Mouse (Mus musculus) erythroblast, embryonic 14.5 days (primary cell): ENCODE results near the gene Dkk3. TPM values are rescaled to one million over a fixed set of nuclear protein-coding genes. Genes with fewer than 3 reads are reported as not detected.

ENCODE experiments used
- H3K27me3 ChIP-seq: 2 replicates; pipeline ENCODE4 v1.6.1; 2012; ENCODE audit warnings: inconsistent platforms; ENCODE audit not compliant: control insufficient read depth
- H3K36me3 ChIP-seq: 2 replicates; pipeline ENCODE4 v1.6.1; 2012; ENCODE audit warnings: mild to moderate bottlenecking, inconsistent platforms; ENCODE audit not compliant: control insufficient read depth
- H3K4me1 ChIP-seq: 2 replicates; pipeline ENCODE4 v1.6.1; 2012; ENCODE audit warnings: inconsistent platforms; ENCODE audit not compliant: control insufficient read depth
- H3K4me3 ChIP-seq: replicated peaks from 2 replicates; pipeline ENCODE3; 2012; ENCODE audit warnings: moderate library complexity, mild to moderate bottlenecking, inconsistent platforms
- H3K9me3 ChIP-seq: 2 replicates; pipeline ENCODE4 v1.6.1; 2012; ENCODE audit warnings: low read length, inconsistent platforms, mixed read lengths; ENCODE audit not compliant: control insufficient read depth
- GATA1 ChIP-seq: IDR thresholded peaks from 2 replicates; pipeline ENCODE4 v1.6.1; 2012; ENCODE audit warnings: low read length, inconsistent platforms, mixed read lengths
- TAL1 ChIP-seq: IDR thresholded peaks from 3 replicates; pipeline ENCODE4 v1.6.1; 2012; ENCODE audit warnings: low read length, inconsistent platforms, mixed read lengths
- polyA plus RNA-seq: library from polyadenylated mRNA; stranded (reverse); fragments of >175 nt; gene quantifications from 2 replicates; pipeline ENCODE4 v1.2.3, GENCODE M21; 2012

Dkk3 gene
- polyA plus RNA-seq, 1 experiment, result not detected

DNA sequence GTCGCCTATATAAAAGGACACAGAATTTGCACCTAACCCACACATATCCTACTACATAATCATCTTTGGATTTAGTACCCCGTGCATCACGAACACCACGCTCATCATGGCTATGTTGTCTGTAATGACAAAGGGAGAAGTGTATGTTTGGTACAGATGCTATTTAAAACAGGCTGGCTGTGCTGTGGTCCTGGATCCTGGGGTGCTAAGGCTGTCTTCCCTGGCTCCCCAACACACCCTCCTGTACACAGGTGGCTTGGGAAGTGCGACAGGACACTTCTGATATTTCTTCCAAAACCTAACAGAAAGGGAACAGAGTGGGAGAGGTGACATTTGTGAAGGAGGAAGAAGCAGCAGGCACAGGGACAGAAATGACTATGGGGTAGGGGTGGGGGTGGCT, 35.2 kb downstream of the Dkk3 start:
- TF ChIP-seq GATA1 (no peak), TAL1 (no peak)
- Histone ChIP-seq H3K4me3 (no peak overlapping the region), H3K27me3 (no peaks in the 10 kb centered on the region), H3K4me1 (no peaks in the 10 kb centered on the region), H3K9me3 (no peaks in the 10 kb centered on the region), H3K36me3 (no peaks in the 10 kb centered on the region)

DNA sequence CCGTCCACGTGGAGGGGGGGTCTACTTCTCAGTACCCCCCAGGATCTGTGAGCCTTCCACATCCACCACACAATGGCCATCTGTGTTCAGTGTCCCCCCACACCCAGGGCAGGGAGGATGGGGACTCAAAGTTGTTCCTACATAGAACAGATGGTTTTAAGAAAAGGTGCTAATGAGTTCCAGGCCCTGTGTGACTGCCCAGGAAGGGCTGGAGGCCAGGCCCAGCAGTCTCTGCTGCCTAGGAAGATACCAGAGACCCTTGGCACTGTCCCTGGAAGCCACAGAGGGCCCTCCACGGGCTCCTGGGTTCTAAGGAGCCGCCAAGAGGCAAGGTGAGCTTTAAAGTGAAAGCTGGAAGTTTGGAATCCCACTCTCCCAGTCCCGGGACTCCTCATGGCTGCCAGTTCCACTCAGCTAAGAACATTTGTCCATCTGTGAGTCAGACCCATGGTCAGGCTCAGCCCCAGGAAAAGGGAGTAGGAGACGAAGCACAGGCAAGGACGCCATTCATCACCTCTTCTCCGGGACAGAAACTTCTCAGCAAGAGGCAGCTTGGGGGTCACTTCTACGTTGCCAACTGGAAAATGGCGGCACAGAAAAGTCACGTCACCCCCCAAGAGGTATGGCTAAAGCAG, 36.9 kb downstream of the Dkk3 start:
- H3K9me3 ChIP-seq, result no peaks in the 10 kb centered on the region
- no peaks in the 10 kb centered on the region for H3K4me1 ChIP-seq
- no peak for TF ChIP-seq GATA1
- no peak for TF ChIP-seq TAL1
- H3K36me3 ChIP-seq, result no peaks in the 10 kb centered on the region
- no peaks in the 10 kb centered on the region for H3K27me3 ChIP-seq
- H3K4me3 ChIP-seq, result no peak overlapping the region

DNA sequence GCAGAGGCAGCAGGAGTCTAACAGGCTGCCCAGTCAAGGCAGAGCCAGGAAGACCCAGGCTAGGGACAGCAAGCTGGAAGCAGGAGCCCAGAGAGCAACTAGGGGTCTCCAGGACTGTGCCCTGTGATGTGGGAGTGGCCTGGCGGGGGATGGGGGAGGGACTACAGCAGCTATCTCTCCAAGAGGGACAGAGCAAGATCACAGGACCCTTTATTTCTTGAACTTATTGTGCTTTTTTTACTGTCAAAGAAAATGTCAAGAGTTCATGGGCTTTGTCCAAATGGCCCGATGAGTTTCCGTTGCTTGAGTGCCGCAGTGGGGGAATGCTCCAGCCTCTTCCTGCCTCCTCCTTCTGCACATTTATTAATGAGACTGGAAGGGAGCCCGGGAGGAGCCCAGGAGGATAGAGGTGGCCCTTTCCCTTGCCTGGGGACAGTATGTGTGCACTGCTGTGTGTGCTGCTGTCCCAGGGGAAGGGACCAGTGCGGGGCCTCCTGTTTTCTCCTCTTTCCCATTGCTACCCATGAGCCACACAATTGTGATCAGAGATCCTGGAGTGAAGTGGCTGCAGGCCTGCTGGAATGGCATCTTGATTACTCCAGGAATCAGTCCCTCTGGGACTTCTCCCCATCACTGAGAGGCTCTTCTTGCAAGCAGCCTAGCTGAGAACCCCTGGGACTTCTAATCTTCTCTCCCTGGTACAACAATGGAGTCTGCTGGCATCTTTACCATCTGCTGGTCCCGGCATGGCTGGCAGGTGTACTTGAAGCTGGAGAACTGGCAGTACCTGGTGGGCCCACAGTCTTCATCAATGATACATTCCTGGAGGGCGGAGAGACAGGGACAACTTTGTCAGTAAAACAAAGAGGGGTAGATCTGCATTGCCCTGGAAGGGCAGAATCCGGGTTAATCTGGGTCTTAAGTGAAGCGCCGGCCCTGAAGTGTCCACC, 37.7 kb downstream of the Dkk3 start:
- no peaks in the 10 kb centered on the region for H3K4me1 ChIP-seq
- no peaks in the 10 kb centered on the region for H3K9me3 ChIP-seq
- no peak overlapping the region for H3K4me3 ChIP-seq
- H3K36me3 ChIP-seq, result no peaks in the 10 kb centered on the region
- no peaks in the 10 kb centered on the region for H3K27me3 ChIP-seq
- TF ChIP-seq TAL1 (no peak), GATA1 (no peak)

DNA sequence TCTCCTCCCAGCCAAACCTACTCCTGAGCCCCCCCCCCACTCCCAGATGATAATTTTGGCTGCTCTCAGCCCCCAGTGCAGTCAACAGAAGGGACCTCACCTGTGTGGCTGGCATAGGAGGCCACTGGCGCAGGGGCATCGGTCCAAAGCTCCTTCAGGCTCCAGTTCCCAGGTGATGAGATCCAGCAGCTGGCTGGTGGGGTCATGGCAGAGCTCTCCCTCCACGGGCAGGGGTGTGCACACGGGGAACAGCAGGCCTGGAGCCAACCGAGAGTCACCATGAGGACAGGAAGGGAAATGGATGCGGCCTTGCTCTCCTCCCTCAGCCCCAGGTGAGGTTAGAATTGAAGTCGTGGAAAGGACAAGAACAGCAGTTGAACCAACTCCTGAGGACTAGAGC, 39.6 kb downstream of the Dkk3 start:
- no peak for TF ChIP-seq TAL1
- no peak for TF ChIP-seq GATA1
- no peaks in the 10 kb centered on the region for H3K9me3 ChIP-seq
- no peaks in the 10 kb centered on the region for H3K27me3 ChIP-seq
- no peaks in the 10 kb centered on the region for H3K36me3 ChIP-seq
- H3K4me1 ChIP-seq, result no peaks in the 10 kb centered on the region
- H3K4me3 ChIP-seq, result no peak overlapping the region

DNA sequence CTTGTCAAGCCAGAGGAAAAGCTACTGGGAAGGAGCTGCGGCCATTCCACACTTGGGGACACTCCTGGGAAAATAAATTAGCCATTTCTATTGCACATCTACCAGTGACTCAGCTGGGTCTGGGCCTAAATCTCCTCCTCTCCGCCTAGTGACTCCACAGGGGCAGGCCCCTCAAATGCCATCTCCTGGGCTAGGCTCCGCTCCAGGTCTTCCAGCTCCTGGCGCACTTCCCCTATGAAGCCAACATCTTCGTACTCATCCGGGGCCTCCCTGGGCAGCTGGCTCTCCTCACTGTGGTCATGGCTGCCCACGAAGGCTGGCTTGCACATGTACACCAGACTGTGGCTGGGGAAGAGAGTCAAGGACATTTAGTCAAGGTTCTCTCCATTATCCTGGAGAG, 40.8 kb downstream of the Dkk3 start:
- Histone ChIP-seq H3K4me1 (no peaks in the 10 kb centered on the region), H3K9me3 (no peaks in the 10 kb centered on the region)

DNA sequence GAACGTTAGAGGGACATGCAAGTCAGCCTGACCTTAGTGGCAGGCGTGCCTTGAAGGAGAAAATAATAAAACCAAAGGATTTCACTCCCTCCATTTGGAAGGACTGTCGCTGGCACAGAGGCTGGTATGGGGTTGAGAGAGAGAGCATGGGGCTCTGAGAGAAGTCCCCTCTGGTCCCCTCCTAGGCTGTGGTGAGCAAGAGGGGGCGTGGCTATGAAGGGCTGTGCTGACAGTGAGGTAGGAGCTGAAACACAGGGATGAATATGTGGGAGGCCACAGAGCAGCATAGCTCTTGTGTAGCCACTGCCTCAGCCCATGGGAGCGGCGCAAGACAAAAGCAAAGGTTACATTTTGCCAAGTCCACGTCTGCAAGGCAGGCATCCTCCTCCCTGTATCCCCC, 41.4 kb downstream of the Dkk3 start:
- Histone ChIP-seq H3K9me3 (no peaks in the 10 kb centered on the region), H3K36me3 (no peaks in the 10 kb centered on the region; the same call in none of the 2 replicates), H3K4me1 (no peaks in the 10 kb centered on the region), H3K4me3 (no peak overlapping the region), H3K27me3 (no peaks in the 10 kb centered on the region)
- TF ChIP-seq TAL1 (no peak), GATA1 (no peak)

More for the DNA sequence above, 40.8 kb downstream of the Dkk3 start:
- H3K4me3 ChIP-seq, result no peak overlapping the region
- TF ChIP-seq TAL1 (no peak), GATA1 (no peak)
- H3K27me3 ChIP-seq, result no peaks in the 10 kb centered on the region
- no peaks in the 10 kb centered on the region for H3K36me3 ChIP-seq

DNA sequence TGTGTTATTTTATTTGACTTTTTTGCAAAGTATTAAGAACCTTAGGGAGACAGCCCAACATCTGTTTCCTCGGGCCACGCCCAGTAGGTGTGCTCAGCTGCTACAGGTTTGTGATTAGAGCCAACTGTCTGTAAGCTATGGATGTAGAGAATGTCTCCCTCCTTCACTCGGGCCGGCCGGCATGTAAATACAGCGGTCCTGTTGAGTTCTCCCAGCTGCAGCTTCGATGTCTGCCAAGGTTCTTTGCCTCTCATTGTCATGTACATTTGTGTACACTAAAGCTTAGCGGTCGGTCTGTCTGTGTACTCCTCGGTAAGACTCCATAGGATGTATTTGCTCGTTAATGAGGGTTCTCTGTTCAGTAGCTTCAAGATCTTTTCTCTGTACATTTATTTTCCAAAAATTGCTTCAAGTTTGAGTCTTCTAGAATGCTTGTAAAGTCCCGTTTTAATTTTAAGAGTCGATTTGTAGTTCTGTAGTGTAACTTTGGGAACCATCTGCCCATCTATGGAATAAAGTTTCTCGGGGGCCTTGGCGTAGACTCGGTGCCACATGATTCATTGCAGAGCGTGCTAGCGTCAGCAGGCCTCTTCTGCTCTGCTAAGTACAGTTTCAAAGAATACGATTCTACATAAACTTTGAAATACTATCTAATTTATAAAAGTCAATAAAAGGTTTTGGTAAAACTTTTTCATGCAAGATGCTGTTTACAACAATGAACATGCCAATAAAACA, 48.1 kb downstream of the Dkk3 start:
- Histone ChIP-seq H3K36me3 (peaks cover 62% of the 10 kb centered on the region), H3K4me1 (peaks cover 5% of the 10 kb centered on the region), H3K4me3 (no peak overlapping the region), H3K27me3 (no peaks in the 10 kb centered on the region), H3K9me3 (no peaks in the 10 kb centered on the region)
- TF ChIP-seq GATA1, result no peak
- no peak for TF ChIP-seq TAL1

DNA sequence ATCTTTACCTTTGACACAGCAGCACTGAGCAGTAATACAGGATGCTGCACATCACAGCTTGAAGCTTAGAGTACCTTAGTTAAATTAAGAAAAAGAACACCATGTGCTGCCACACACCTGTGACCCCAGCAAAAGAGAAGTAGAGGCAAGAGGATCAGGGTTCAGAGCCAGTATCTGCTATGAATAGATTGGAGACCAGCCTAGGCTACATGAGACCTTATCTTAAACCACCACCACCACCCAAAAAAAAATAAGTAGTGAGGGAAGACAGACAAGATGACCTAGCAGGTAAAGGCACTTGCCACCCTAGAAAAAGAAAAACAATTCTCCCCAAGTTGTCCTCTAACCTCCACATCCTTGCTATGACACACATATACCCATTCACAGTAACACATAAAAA, 50.1 kb downstream of the Dkk3 start:
- peaks cover 5% of the 10 kb centered on the region for H3K4me1 ChIP-seq
- no peak overlapping the region for H3K4me3 ChIP-seq
- no peaks in the 10 kb centered on the region for H3K27me3 ChIP-seq
- no peaks in the 10 kb centered on the region for H3K9me3 ChIP-seq
- peaks cover 82% of the 10 kb centered on the region for H3K36me3 ChIP-seq
- no peak for TF ChIP-seq GATA1
- TF ChIP-seq TAL1, result no peak

DNA sequence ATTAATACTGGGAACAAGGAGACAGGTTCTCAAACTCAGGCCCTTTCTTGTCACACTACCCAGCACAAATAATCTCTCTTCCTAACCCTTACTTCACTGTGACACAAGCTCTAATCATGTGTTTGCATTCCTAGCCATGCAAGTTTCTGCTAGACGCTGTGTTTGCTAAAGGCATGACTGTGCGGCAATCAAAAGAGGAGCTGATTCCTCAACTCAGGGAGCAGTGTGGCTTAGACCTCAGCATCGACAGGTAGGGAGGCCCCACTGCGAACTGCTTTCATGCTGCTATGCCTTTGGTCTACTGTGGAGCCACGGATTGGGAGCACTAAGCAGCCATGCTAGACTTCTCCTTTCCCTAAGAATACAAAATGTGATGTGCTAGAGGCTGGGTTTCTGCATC, 55.0 kb downstream of the Dkk3 start:
- Histone ChIP-seq H3K36me3 (peaks cover 92% of the 10 kb centered on the region), H3K4me1 (peaks cover 5% of the 10 kb centered on the region)
- no peak for TF ChIP-seq GATA1

More for the DNA sequence above, 55.0 kb downstream of the Dkk3 start:
- Histone ChIP-seq H3K9me3 (no peaks in the 10 kb centered on the region), H3K4me3 (no peak overlapping the region), H3K27me3 (no peaks in the 10 kb centered on the region)
